7 mouse cellular contexts compared by ENCODE assay signal in genomic region chr9:118389481-118390334, GRCm38 (mm10).
DNase-seq lines count a peak whose midpoint lies in the region; ATAC-seq and TF ChIP-seq lines count a peak whose summit lies in the region.

No protein-coding gene starts in this region.

- intact Hi-C loops in left cerebral cortex, postnatal 10 days (cut with DNase I) = no loop called here

- ATAC-seq in hindbrain, embryonic 13.5 days (ENCODE audit: low FRiP score) = no peak

- peaks cover 75% of the 10 kb centered on the region for H3K27me3 ChIP-seq in hindbrain, embryonic 13.5 days
- peaks cover 62% of the 10 kb centered on the region for H3K27me3 ChIP-seq in midbrain, embryonic 10.5 days (ENCODE audit: low read depth, poor library complexity, severe bottlenecking)

- no peaks in the 10 kb centered on the region for H3K9me3 ChIP-seq in hindbrain, embryonic 13.5 days
- no peaks in the 10 kb centered on the region for H3K9me3 ChIP-seq in midbrain, embryonic 10.5 days (replicated peaks)

- no peak overlapping the region for H3K9ac ChIP-seq in hindbrain, embryonic 13.5 days

- peaks cover 3% of the 10 kb centered on the region for H3K4me1 ChIP-seq in embryonic fibroblast, embryonic 13.5 days (ENCODE audit: control insufficient read depth, insufficient read depth, low read length)
- peaks cover 10% of the 10 kb centered on the region for H3K4me1 ChIP-seq in hindbrain, embryonic 13.5 days (replicated peaks)
- H3K4me1 ChIP-seq in midbrain, embryonic 10.5 days = peaks cover 10% of the 10 kb centered on the region

- H3K27ac ChIP-seq in embryonic fibroblast, embryonic 13.5 days (ENCODE audit: insufficient read depth, low read length) = no peak overlapping the region; the same call in 1 of the 2 replicates
- no peak overlapping the region for H3K27ac ChIP-seq in hindbrain, embryonic 13.5 days
- no peak overlapping the region for H3K27ac ChIP-seq in midbrain, embryonic 10.5 days (replicated peaks)

- TF ChIP-seq POLR2A in embryonic fibroblast, embryonic 13.5 days (IDR thresholded peaks at IDR 0.05; ENCODE audit: low read depth, low read length) = no peak

- no peaks in the 10 kb centered on the region for H3K36me3 ChIP-seq in hindbrain, embryonic 13.5 days
- no peaks in the 10 kb centered on the region for H3K36me3 ChIP-seq in midbrain, embryonic 10.5 days

- peak; percentile 38 for DNase-seq in thymus, postnatal 4 days
- no peak for DNase-seq in thymus, postnatal 25 days
- peak; percentile 42 for DNase-seq in midbrain, embryonic 10.5 days (ENCODE audit: low spot score)
- no peak for DNase-seq in cerebellum, adult 11 months
- no peak for DNase-seq in left cerebral cortex, postnatal 10 days (ENCODE audit: extremely low spot score in 1 of 2, low spot score in 2 of 2)

- peak overlapping the region; percentile 12 for H3K4me3 ChIP-seq in embryonic fibroblast, embryonic 13.5 days (ENCODE audit: insufficient read depth, low read length)
- H3K4me3 ChIP-seq in hindbrain, embryonic 13.5 days = peak overlapping the region; percentile 31
- peak overlapping the region; percentile 44 for H3K4me3 ChIP-seq in midbrain, embryonic 10.5 days

- WGBS in hindbrain, embryonic 13.5 days = 2% methylated on average over 27 of the region's 27 CpGs
- WGBS in midbrain, embryonic 10.5 days = 7% methylated on average over 27 of the region's 27 CpGs

- peak overlapping the region; percentile 50 for H3K4me2 ChIP-seq in hindbrain, embryonic 13.5 days

- TF ChIP-seq CTCF in embryonic fibroblast, embryonic 13.5 days (IDR thresholded peaks at IDR 0.05; ENCODE audit: borderline replicate concordance, insufficient read depth, low read length) = no peak

Comparison
In these comparisons a context has a peak if more than half of its experiments do, and no peak if none do; other contexts are left out.
1. DNase-seq: peak in thymus, postnatal 4 days (single experiment) and midbrain, embryonic 10.5 days (single experiment); none in thymus, postnatal 25 days (single experiment), cerebellum, adult 11 months (single experiment) and left cerebral cortex, postnatal 10 days (0 of 2).
2. Peak in every context shown above with its lines, with median percentiles within 50 percentile points of each other: H3K4me3 ChIP-seq.